Mouse (Mus musculus) MEL (cell line): ENCODE measurements around the gene Cdc73.

Experiments used
- CHD2 ChIP-seq: IDR thresholded peaks from 2 replicates; pipeline ENCODE4 v1.6.1; 2011; ENCODE audit warnings: low read length, improper control_type of control experiment
- EP300 ChIP-seq, 2 experiments: IDR thresholded peaks; 2 replicates each; pipeline ENCODE4 v1.6.1; 2011; ENCODE audit warnings: improper control_type of control experiment in 2 of 2, low read length in 2 of 2, low read depth in 1 of 2, mild to moderate bottlenecking in 1 of 2
- USF2 ChIP-seq, 2 experiments: IDR thresholded peaks; 2 replicates each; pipeline ENCODE4 v1.6.1; 2011 to 2012; ENCODE audit warnings: improper control_type of control experiment in 2 of 2, low read length in 2 of 2, borderline replicate concordance in 1 of 2, inconsistent platforms in 1 of 2, low read depth in 1 of 2, mild to moderate bottlenecking in 1 of 2; ENCODE audit not compliant: insufficient read depth in 1 of 2

- TF ChIP-seq USF2 (IDR thresholded peaks at IDR 0.05; ENCODE audit: borderline replicate concordance in 1 of 2, insufficient read depth in 1 of 2, low read depth in 1 of 2, low read length in 2 of 2) (no peak), EP300 (IDR thresholded peaks at IDR 0.05; ENCODE audit: low read depth in 1 of 2, low read length in 2 of 2) (no peak), CHD2 (no peak)
Measured at GRCm38 (mm10) chr1:143738811-143739210, 36.1 kb upstream of the Cdc73 start.
